ENCODE assay signal across 19 mouse cellular contexts in the genomic region with DNA sequence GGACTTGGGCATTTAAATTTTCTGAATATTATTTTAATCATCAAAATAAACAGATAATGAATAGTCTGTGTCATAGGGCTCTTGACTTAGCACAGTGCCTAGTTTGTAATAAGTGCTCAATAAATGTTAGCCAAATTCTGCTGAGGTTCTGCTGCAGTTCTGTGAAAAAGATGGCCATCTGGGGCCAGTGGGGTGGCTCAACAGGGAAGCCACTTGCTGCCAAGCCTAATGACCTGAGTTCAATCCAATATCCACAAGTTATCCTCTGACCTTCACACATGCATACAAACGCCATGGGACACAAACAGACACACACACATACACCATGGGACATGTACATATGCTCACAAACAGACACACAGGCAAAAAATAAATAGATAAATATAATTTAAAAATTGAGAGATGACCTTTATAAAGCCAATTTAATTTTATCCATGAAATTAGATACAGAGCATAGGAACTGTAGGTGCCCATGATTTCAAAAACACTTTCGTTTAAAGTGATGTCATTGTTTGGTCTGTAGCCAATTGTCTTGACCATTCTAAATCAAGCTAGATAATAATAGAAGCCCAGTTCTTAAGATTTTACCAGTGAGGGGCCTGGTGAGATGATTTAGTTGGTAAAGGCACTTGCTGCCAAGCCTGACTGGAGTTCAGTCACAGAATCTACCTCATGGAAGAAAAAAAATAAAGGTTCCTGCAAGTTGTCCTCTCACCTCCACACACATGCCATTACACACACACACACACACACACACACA. TPM values are rescaled to one million over a fixed set of nuclear protein-coding genes. Genes with fewer than 3 reads are reported as not detected.
DNase-seq lines count a peak whose midpoint lies in the region; ATAC-seq and TF ChIP-seq lines count a peak whose summit lies in the region.
"Had no signal": no experiment of that assay in that cellular context is flagged by ENCODE, and none has a peak within 500 bp of the region (broad histone marks: within the 10 kb centered on the region; RNA-seq: fewer than 3 reads in every experiment).

No protein-coding gene starts in this region.

- 5% methylated on average over 2 of the region's 2 CpGs for WGBS in cerebellum, adult 2 months

- H3K4me1 ChIP-seq in cerebellum, adult 2 months (ENCODE audit: control insufficient read depth, insufficient read depth, low read length), result peaks cover 53% of the 10 kb centered on the region
- H3K4me1 ChIP-seq: embryonic facial prominence, embryonic 10.5 days; stomach, embryonic 15.5 days had no signal

- H3K27ac ChIP-seq in cerebellum, adult 2 months (ENCODE audit: insufficient read depth, low read length), result no peak overlapping the region; the same call in 1 of the 2 replicates
- H3K27ac ChIP-seq: embryonic facial prominence, embryonic 10.5 days; hindbrain, embryonic 14.5 days; liver, embryonic 13.5 days; stomach, embryonic 15.5 days had no signal

- peak; percentile 65 for DNase-seq in left cerebral cortex, postnatal 4 days
- DNase-seq in left cerebral cortex, adult 18-20 months (ENCODE audit: low spot score in 2 of 2), result no peak
- peak; percentile 93 to 96 for DNase-seq in cerebellum, adult 2 months
- DNase-seq in cerebellum, postnatal 25 days, result peak; percentile 94 to 96
- no peak for DNase-seq in thymus, postnatal 25 days
- DNase-seq: gastrocnemius, postnatal 36 days; heart, postnatal 36 days; kidney, adult 8-10 months; kidney, postnatal 14 days; liver, embryonic 13.5 days; lung, embryonic 14.5 days; midbrain, embryonic 14.5 days; right cerebral cortex, adult 18-20 months; thymus, adult 18-20 months had no signal

- intact Hi-C loops in left cerebral cortex, postnatal 4 days (cut with DNase I), result no loop called here

- H3K27me3 ChIP-seq in cerebellum, adult 2 months (ENCODE audit: control insufficient read depth, insufficient read depth, low read length), result no peaks in the 10 kb centered on the region
- H3K27me3 ChIP-seq: liver, embryonic 13.5 days; stomach, embryonic 15.5 days had no signal

- no peak for TF ChIP-seq CTCF in cerebellum, adult 2 months (IDR thresholded peaks at IDR 0.05; ENCODE audit: borderline replicate concordance, insufficient read depth, low read depth, low read length)

- no peak for TF ChIP-seq POLR2A in cerebellum, adult 2 months (IDR thresholded peaks at IDR 0.05; ENCODE audit: borderline replicate concordance, insufficient read depth, low read length)

- peak; percentile 68; the same call in 1 of the 2 replicates for ATAC-seq in cerebellum, adult (ENCODE audit: insufficient number of reproducible peaks, low FRiP score, low TSS enrichment)
- ATAC-seq in erythroblast, adult 5-6 weeks (replicated peaks; ENCODE audit: low FRiP score, poor library complexity, severe bottlenecking), result no peak

- no peak overlapping the region for H3K4me3 ChIP-seq in cerebellum, adult 2 months (replicated peaks; ENCODE audit: insufficient read depth, low read depth, low read length)
- H3K4me3 ChIP-seq: embryonic facial prominence, embryonic 10.5 days; liver, embryonic 13.5 days; stomach, embryonic 15.5 days had no signal

RNA-seq across cellular contexts. Expression of gene Tbc1d9b, which starts 30.5 kb away (rescaled TPM):
- 10 to 100 TPM; 47.1 to 56.9 TPM for total RNA-seq in left cerebral cortex, postnatal 4 days (2021)
- total RNA-seq in left cerebral cortex, adult 18-20 months (2021), result 100 to 1,000 TPM; 131 TPM
- 118 and 124 TPM in 2 replicates for polyA plus RNA-seq in cerebellum, adult 2 months (2012; rRNA removed)
- total RNA-seq in erythroblast, adult 5-6 weeks (2015; ENCODE audit: low replicate concordance), result 6.1 and 12.5 TPM in 2 replicates
- total RNA-seq in erythroblast, adult 5-6 weeks (2017; ENCODE audit: low replicate concordance), result 15.9 and 30.5 TPM in 2 replicates

Comparison
In these comparisons a context has a peak if more than half of its experiments do, and no peak if none do; other contexts are left out.
1. DNase-seq: peak in left cerebral cortex, postnatal 4 days (single experiment), cerebellum, adult 2 months (2 of 2) and cerebellum, postnatal 25 days (2 of 2); none in left cerebral cortex, adult 18-20 months (0 of 2) and thymus, postnatal 25 days (single experiment).